Mouse (Mus musculus) CH12.LX (cell line): ENCODE measurements at regions not wholly inside any gene's neighbourhood (a gene's known extent, or its start where the extent isn't known, plus 50 kb on each side); places are given as distances from the start of the nearest gene placed in this dataset.
A peak's percentile ranks its signal among the peaks of the same experiment; 100 is the strongest.

ENCODE experiments used
- DNase-seq: peaks from one replicate; pipeline ENCODE4 v3.0.0-alpha.2; 2013; ENCODE audit errors: extremely low read depth
- H3K27ac ChIP-seq: 2 replicates; pipeline ENCODE4 v1.5.1; 2012; ENCODE audit warnings: low read depth, mild to moderate bottlenecking, control low read depth, moderate library complexity; ENCODE audit not compliant: insufficient read depth
- H3K27me3 ChIP-seq: replicated peaks from 2 replicates; pipeline ENCODE3; 2012; ENCODE audit warnings: inconsistent platforms
- H3K36me3 ChIP-seq, 2 experiments: replicated peaks in 1 of 2; 2 replicates each; pipeline versions ENCODE3 to v1.6.1; 2012; ENCODE audit warnings: inconsistent platforms in 1 of 2, low read length in 1 of 2, mild to moderate bottlenecking in 1 of 2, mixed read lengths in 1 of 2, moderate library complexity in 1 of 2; ENCODE audit not compliant: control insufficient read depth in 1 of 2, insufficient read depth in 1 of 2
- H3K4me1 ChIP-seq, 2 experiments: 2 replicates each; pipeline ENCODE4 v1.6.1; 2012; ENCODE audit warnings: inconsistent platforms in 1 of 2, moderate library complexity in 1 of 2; ENCODE audit not compliant: insufficient read depth in 2 of 2, control insufficient read depth in 1 of 2
- H3K4me2 ChIP-seq: 2 replicates; pipeline ENCODE4 v1.6.1; 2012; ENCODE audit warnings: low read depth, mild to moderate bottlenecking, control low read depth; ENCODE audit not compliant: poor library complexity, insufficient read depth, severe bottlenecking
- H3K4me3 ChIP-seq, 3 experiments: fragments of 150-350 bp in 1 of 3; sonication (generic) in 1 of 3; replicated peaks in 1 of 3; 2 replicates each; pipeline versions ENCODE3 to v1.5.1; 2011 to 2012; ENCODE audit warnings: low read depth in 2 of 3, low read length in 2 of 3, mild to moderate bottlenecking in 2 of 3, moderate library complexity in 2 of 3, control low read depth in 1 of 3, improper control_type of control experiment in 1 of 3, inconsistent platforms in 1 of 3, mixed read lengths in 1 of 3; ENCODE audit not compliant: poor library complexity in 1 of 3
- H3K79me2 ChIP-seq: replicated peaks from 2 replicates; pipeline ENCODE4 v1.6.1; 2012; ENCODE audit warnings: mild to moderate bottlenecking, moderate library complexity; ENCODE audit not compliant: control insufficient read depth, poor library complexity, insufficient read depth, severe bottlenecking; ENCODE audit errors: extremely low read depth
- H3K9ac ChIP-seq: 2 replicates; pipeline ENCODE4 v1.6.1; 2012; ENCODE audit warnings: low read depth, mild to moderate bottlenecking, control low read depth, moderate library complexity; ENCODE audit not compliant: insufficient read depth
- H3K9me3 ChIP-seq: replicated peaks from 2 replicates; pipeline ENCODE3; 2012; ENCODE audit warnings: low read length, inconsistent platforms, mixed read lengths
- BHLHE40 ChIP-seq: IDR thresholded peaks from 2 replicates; pipeline ENCODE4 v1.6.1; 2011; ENCODE audit warnings: mild to moderate bottlenecking, low read depth, low read length, improper control_type of control experiment
- CTCF ChIP-seq, 2 experiments: IDR thresholded peaks in 1 of 2; conservative IDR thresholded peaks in 1 of 2; 2 replicates each; pipeline ENCODE4 v1.5.1; 2011 to 2012; ENCODE audit warnings: low read depth in 2 of 2, low read length in 2 of 2, improper control_type of control experiment in 1 of 2, inconsistent platforms in 1 of 2, mild to moderate bottlenecking in 1 of 2, moderate library complexity in 1 of 2
- ELF1 ChIP-seq: IDR thresholded peaks from 2 replicates; pipeline ENCODE4 v1.6.1; 2014; ENCODE audit warnings: low read depth, mild to moderate bottlenecking, inconsistent platforms, low read length, improper control_type of control experiment
- EP300 ChIP-seq: IDR thresholded peaks from 2 replicates; pipeline ENCODE4 v1.6.1; 2011; ENCODE audit warnings: low read length, improper control_type of control experiment
- GABPA ChIP-seq: IDR thresholded peaks from 2 replicates; pipeline ENCODE4 v1.6.1; 2012; ENCODE audit warnings: low read depth, low read length, improper control_type of control experiment, inconsistent platforms; ENCODE audit not compliant: insufficient replicate concordance
- IRF4 ChIP-seq: IDR thresholded peaks from 2 replicates; pipeline ENCODE4 v1.6.1; 2014; ENCODE audit warnings: low read depth, mild to moderate bottlenecking, inconsistent platforms, low read length, improper control_type of control experiment
- JUN ChIP-seq: IDR thresholded peaks from 2 replicates; pipeline ENCODE4 v1.6.1; 2011; ENCODE audit warnings: low read depth, mild to moderate bottlenecking, low read length, improper control_type of control experiment, moderate library complexity; ENCODE audit not compliant: insufficient read depth
- JUND ChIP-seq: conservative IDR thresholded peaks from 2 replicates; pipeline ENCODE4 v1.6.1; 2011; ENCODE audit warnings: low read depth, low read length, improper control_type of control experiment
- MAFK ChIP-seq: IDR thresholded peaks from 2 replicates; pipeline ENCODE4 v1.6.1; 2011; ENCODE audit warnings: low read length, improper control_type of control experiment; ENCODE audit not compliant: insufficient replicate concordance
- SMC3 ChIP-seq: IDR thresholded peaks from 2 replicates; pipeline ENCODE4 v1.6.1; 2011; ENCODE audit warnings: low read depth, low read length, improper control_type of control experiment
- TCF12 ChIP-seq: IDR thresholded peaks from 2 replicates; pipeline ENCODE4 v1.6.1; 2014; ENCODE audit warnings: low read depth, mild to moderate bottlenecking, inconsistent platforms, low read length, improper control_type of control experiment
- dilution Hi-C: fragments of 300-500 bp; cut with MboI; formaldehyde crosslinking; loops from 2 replicates; pipeline ENCODE4 v1.14.3; 2020; ENCODE audit warnings: low sequenced_read_pairs; ENCODE audit not compliant: extremely low pct_unique_long_range_greater_than_20kb, extremely low pct_ligation_motif_present
- in situ Hi-C: fragments of 300-500 bp; cut with MboI; formaldehyde crosslinking; loops from 3 replicates; pipeline ENCODE4 v1.14.3; 2019; ENCODE audit warnings: low sequenced_read_pairs, low pct_ligation_motif_present, low pct_unique_long_range_greater_than_20kb, mixed read lengths

DNA sequence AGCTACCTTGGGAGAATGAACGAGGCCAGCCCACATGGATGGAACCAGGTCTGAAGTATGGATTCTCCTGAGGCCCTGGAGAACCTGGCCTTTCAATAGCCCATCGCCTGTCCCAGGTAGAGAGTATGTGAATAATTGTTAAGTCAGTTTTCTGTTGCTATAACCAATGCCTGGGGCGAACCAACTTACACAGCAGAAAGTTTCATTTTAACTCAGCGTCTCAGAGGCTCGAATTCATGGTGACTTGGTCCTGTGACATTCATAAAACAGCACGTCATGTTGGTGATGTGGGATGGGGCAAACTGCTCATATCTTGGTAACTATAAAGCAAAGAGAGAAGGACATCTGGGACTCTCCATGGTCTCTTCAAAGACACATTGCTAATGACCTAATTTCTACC lies 52.4 kb upstream of the Zmiz1 start:
- peaks cover 17 to 60% of the 10 kb centered on the region in 2 experiments for H3K4me1 ChIP-seq
- no peak for TF ChIP-seq TCF12
- TF ChIP-seq JUND = peak; percentile 71
- TF ChIP-seq ELF1 = no peak
- TF ChIP-seq GABPA = no peak
- TF ChIP-seq EP300 = peak; percentile 62
- TF ChIP-seq MAFK = 0 out of 2 replicates have a peak, but pooled peaks have one; percentile 19
- TF ChIP-seq IRF4 = peak; percentile 70
- TF ChIP-seq JUN = peak; percentile 50
- peak; percentile 36; the same call in 1 of the 2 replicates for TF ChIP-seq BHLHE40
- in situ Hi-C loops = no loop called here

DNA sequence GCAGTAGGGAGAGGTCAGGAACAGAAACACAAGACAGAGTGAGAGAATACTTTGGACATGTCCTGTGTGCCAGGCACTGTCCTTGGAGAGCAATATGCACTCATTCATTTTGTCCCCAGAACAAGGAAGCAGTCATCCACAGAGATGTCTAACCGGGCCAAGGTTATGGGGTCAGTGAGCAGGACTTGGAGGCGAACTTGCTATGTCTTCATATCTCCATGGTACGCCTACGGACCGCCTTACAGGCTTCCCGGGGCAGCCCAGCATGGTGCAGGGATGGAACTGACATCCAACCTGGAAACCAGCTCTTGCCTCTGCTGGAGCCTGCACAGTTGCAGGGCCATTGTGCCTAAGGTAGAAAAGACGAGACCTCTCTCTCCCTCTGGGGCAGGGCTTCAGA lies 51.9 kb upstream of the Zmiz1 start:
- Histone ChIP-seq H3K9me3 (no peaks in the 10 kb centered on the region), H3K27ac (0 out of 2 replicates have a peak overlapping the region, but pooled peaks have one; percentile 15)
- in situ Hi-C loops = no loop called here
- no peak for DNase-seq
- TF ChIP-seq SMC3 (no peak), CTCF (conservative IDR thresholded peaks at IDR 0.05 in 1 of 2, IDR thresholded peaks at IDR 0.05 in 1 of 2; ENCODE audit: low read depth in 2 of 2, low read length in 2 of 2) (no peak)
- TF ChIP-seq, all 38 proteins: peak for 0
- dilution Hi-C loops = no loop called here
- Histone ChIP-seq H3K27me3 (no peaks in the 10 kb centered on the region), H3K4me2 (no peak overlapping the region; the same call in 1 of the 2 replicates), H3K36me3 (no peaks in the 10 kb centered on the region), H3K79me2 (no peaks in the 10 kb centered on the region), H3K4me3 (no peak overlapping the region), H3K9ac (no peak overlapping the region), H3K4me1 (peaks cover 14 to 60% of the 10 kb centered on the region in 2 experiments)

More for the DNA sequence above, 52.4 kb upstream of the Zmiz1 start:
- no peak overlapping the region for H3K27ac ChIP-seq
- no peaks in the 10 kb centered on the region for H3K9me3 ChIP-seq
- no peak overlapping the region for H3K9ac ChIP-seq
- no peaks in the 10 kb centered on the region for H3K36me3 ChIP-seq
- H3K4me2 ChIP-seq = no peak overlapping the region
- no peaks in the 10 kb centered on the region for H3K79me2 ChIP-seq
- peak; percentile 49 for DNase-seq
- no peaks in the 10 kb centered on the region for H3K27me3 ChIP-seq
- dilution Hi-C loops = no loop called here
- no peak overlapping the region for H3K4me3 ChIP-seq
